Mouse (Mus musculus): ENCODE results near the gene Gucy2c.

The Gucy2c gene

GRCm38 (mm10) chr6:136669274-136669673 is 112.3 kb downstream of the Gucy2c start:
- no peak for DNase-seq (ENCODE audit: low read depth, low spot score)

- no peak for DNase-seq (ENCODE audit: low read depth, low spot score)
Observed at GRCm38 (mm10) chr6:136668266-136668986, 113.1 kb downstream of the Gucy2c start.

- DNase-seq (ENCODE audit: low read depth, low spot score): no peak
Observed at GRCm38 (mm10) chr6:136662063-136662462, 119.5 kb downstream of the Gucy2c start.

GRCm38 (mm10) chr6:136661706-136662016 is 119.9 kb downstream of the Gucy2c start, which contains the start of gene Plbd1:
Gene Plbd1 (minus strand): TSS chr6:136661928.
- no peak for DNase-seq (ENCODE audit: low read depth, low spot score)

- no peak for DNase-seq (ENCODE audit: low read depth, low spot score)
Observed at GRCm38 (mm10) chr6:136660831-136661705, 120.5 kb downstream of the Gucy2c start.

GRCm38 (mm10) chr6:136659226-136659625 is 122.3 kb downstream of the Gucy2c start:
- no peak for DNase-seq (ENCODE audit: low read depth, low spot score)

GRCm38 (mm10) chr6:136658303-136658702 is 123.3 kb downstream of the Gucy2c start:
- DNase-seq (ENCODE audit: low read depth, low spot score): no peak

- no peak for DNase-seq (ENCODE audit: low read depth, low spot score)
Observed at GRCm38 (mm10) chr6:136655786-136656185, 125.8 kb downstream of the Gucy2c start.

- DNase-seq (ENCODE audit: low read depth, low spot score): no peak
Observed at GRCm38 (mm10) chr6:136654470-136654869, 127.1 kb downstream of the Gucy2c start.

- no peak for DNase-seq (ENCODE audit: low read depth, low spot score)
Observed at GRCm38 (mm10) chr6:136653331-136653730, 128.2 kb downstream of the Gucy2c start.

- no peak for DNase-seq (ENCODE audit: low read depth, low spot score)
Observed at GRCm38 (mm10) chr6:136650664-136651063, 130.9 kb downstream of the Gucy2c start.

- no peak for DNase-seq (ENCODE audit: low read depth, low spot score)
Observed at GRCm38 (mm10) chr6:136647455-136647861, 134.1 kb downstream of the Gucy2c start.

All from brain, adult 2 months (tissue).